Mouse (Mus musculus) cortical plate, adult 2 months (tissue): ENCODE results near the gene Slc35c1. TPM values are rescaled to one million over a fixed set of nuclear protein-coding genes. Genes with fewer than 3 reads are reported as not detected.
"Not testable (repeated sequence)": the region's sequence is repeated elsewhere in the genome, so short reads cannot be mapped to it uniquely, and the experiment has no call there.

Experiments
- H3K27ac ChIP-seq: fragments of 200-500 bp; 2 replicates; pipeline ENCODE4 v1.5.1; 2012; ENCODE audit warnings: low read length, control low read depth, inconsistent platforms; ENCODE audit not compliant: insufficient read depth
- H3K4me1 ChIP-seq: fragments of 200-500 bp; 2 replicates; pipeline ENCODE4 v1.6.1; 2011; ENCODE audit warnings: low read length; ENCODE audit not compliant: control insufficient read depth, insufficient read depth
- H3K4me3 ChIP-seq: fragments of 200-500 bp; 2 replicates; pipeline ENCODE4 v1.5.1; 2011; ENCODE audit warnings: mild to moderate bottlenecking, low read length, control low read depth; ENCODE audit not compliant: insufficient read depth
- CTCF ChIP-seq: fragments of 200-500 bp; IDR thresholded peaks from 2 replicates; pipeline ENCODE4 v1.5.1; 2011; ENCODE audit warnings: mild to moderate bottlenecking, control low read depth, low read length; ENCODE audit not compliant: insufficient read depth; ENCODE audit errors: extremely low read depth
- POLR2A ChIP-seq: fragments of 200-500 bp; IDR thresholded peaks from 2 replicates; pipeline ENCODE4 v1.6.1; 2011; ENCODE audit warnings: mild to moderate bottlenecking, low read length, control low read depth; ENCODE audit not compliant: insufficient read depth; ENCODE audit errors: extremely low read depth
- polyA plus RNA-seq: library from polyadenylated mRNA; depleted of rRNA; stranded (reverse); fragments of >200 nt; gene quantifications from 2 replicates; pipeline ENCODE4 v1.2.3, GENCODE M21; 2012

Slc35c1 gene
- polyA plus RNA-seq, 1 experiment, result 14.2 TPM

- peaks cover 9% of the 10 kb centered on the region for H3K4me1 ChIP-seq
- no peak overlapping the region for H3K27ac ChIP-seq
- TF ChIP-seq CTCF (no peak), POLR2A (no peak)
- no peak overlapping the region for H3K4me3 ChIP-seq
Measured at GRCm38 (mm10) chr2:92490541-92490940, 30.2 kb upstream of the Slc35c1 start.

DNA sequence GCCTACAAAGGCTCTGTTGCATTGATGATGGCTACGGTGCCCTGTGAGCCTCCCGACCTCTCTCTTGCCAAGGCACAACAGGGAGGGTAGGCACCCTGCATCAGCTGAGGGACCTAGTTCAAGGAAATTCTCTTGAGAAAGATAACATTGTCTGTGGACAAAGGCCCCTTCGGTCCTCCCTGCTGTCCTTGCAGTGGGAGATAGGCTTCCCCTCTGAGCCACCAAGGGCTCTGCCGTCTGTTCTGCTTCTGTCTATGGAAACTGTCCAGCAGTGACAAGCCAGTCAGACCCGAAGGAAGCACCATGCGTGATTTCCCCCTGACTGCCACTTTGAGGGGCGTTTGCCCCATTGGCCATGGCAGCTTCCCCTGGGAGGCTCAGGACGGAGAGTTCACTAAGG is 27.5 kb upstream of the Slc35c1 start:
- TF ChIP-seq POLR2A, result no peak
- TF ChIP-seq CTCF, result no peak
- peaks cover 9% of the 10 kb centered on the region for H3K4me1 ChIP-seq
- H3K27ac ChIP-seq, result no peak overlapping the region
- no peak overlapping the region for H3K4me3 ChIP-seq

GRCm38 (mm10) chr2:92486911-92487310 is 26.6 kb upstream of the Slc35c1 start:
- peaks cover 9% of the 10 kb centered on the region for H3K4me1 ChIP-seq
- no peak overlapping the region for H3K4me3 ChIP-seq
- no peak for TF ChIP-seq POLR2A
- no peak for TF ChIP-seq CTCF
- H3K27ac ChIP-seq, result no peak overlapping the region

- H3K4me3 ChIP-seq, result no peak overlapping the region
Measured at GRCm38 (mm10) chr2:92486403-92486802, 26.1 kb upstream of the Slc35c1 start.

GRCm38 (mm10) chr2:92485640-92486295 is 25.4 kb upstream of the Slc35c1 start:
- no peak overlapping the region for H3K27ac ChIP-seq
- TF ChIP-seq CTCF (peak; percentile 86), POLR2A (no peak)

More at GRCm38 (mm10) chr2:92486403-92486802, 26.1 kb upstream of the Slc35c1 start:
- TF ChIP-seq CTCF (peak; percentile 96), POLR2A (no peak)
- Histone ChIP-seq H3K27ac (no peak overlapping the region), H3K4me1 (peaks cover 5% of the 10 kb centered on the region; the same call in 1 of the 2 replicates)

DNA sequence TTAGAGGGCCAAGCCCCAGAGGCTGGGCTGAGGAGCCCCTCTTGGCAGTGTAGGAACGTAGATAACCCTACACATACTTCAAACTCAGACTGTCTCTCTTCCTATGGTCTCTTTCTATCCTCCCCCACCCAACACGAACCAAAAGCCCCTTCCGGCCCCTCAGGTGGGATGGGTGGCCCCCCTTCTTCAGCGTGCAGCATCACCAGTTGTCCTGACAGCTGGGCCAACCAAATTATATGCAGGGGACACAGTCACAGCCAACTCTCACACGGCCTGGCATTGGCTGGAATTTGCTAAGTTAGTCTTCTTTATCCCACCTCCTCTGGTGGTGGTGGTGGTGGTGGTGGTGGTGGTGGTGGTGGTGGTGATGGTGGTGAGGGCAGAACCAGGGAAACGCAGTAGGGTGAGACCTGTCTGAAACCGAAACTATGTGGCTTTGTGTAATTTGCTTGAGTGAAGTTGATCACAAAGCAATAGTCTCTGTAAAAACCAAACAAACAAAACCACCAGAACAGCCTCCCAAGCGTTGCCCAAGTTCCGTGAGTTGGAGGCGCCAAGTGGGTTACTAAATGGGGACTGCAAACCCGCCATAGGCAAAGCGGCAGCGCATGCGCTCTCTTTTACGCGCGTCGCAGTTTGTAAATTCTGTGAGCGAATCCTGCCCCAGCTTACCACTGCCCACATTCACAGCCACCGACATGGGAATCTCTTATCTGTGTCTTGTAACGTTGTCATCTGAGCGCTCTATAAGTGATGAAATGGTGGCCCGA is 24.1 kb upstream of the Slc35c1 start:
- H3K27ac ChIP-seq, result no peak overlapping the region
- H3K4me3 ChIP-seq, result 0 out of 2 replicates have a peak overlapping the region, but pooled peaks have one; percentile 9
- TF ChIP-seq CTCF, result no peak
- no peak for TF ChIP-seq POLR2A
- no peaks in the 10 kb centered on the region for H3K4me1 ChIP-seq

More at GRCm38 (mm10) chr2:92485640-92486295, 25.4 kb upstream of the Slc35c1 start:
- H3K4me1 ChIP-seq, result 0 out of 2 replicates have a peak, but pooled peaks cover 3% of the 10 kb centered on the region
- H3K4me3 ChIP-seq, result no peak overlapping the region

GRCm38 (mm10) chr2:92483505-92483904 is 23.2 kb upstream of the Slc35c1 start:
- H3K4me1 ChIP-seq, result no peaks in the 10 kb centered on the region
- H3K27ac ChIP-seq, result no peak overlapping the region
- H3K4me3 ChIP-seq, result no peak overlapping the region
- no peak for TF ChIP-seq CTCF
- TF ChIP-seq POLR2A, result no peak

DNA sequence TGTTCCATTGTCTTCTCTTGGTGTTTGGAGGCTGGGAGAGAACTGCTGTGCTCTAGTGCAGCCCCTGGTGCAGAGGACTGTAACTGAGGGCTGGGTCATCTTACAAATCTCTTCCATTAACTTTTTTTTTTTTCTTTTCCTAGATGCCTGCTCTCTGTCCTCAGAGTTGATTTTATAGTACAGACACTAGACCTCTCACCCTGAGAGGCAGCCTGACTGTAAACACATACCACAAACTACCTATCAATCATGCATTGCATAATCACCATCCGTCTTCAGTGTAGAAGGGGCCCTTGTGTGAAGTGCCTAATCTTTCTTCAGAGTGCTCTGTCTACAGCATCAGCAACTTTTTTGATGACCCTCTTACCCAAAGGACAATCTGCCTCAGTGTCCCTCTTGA is 22.2 kb upstream of the Slc35c1 start:
- peaks cover 2% of the 10 kb centered on the region; the same call in 1 of the 2 replicates for H3K4me1 ChIP-seq
- H3K4me3 ChIP-seq, result no peak overlapping the region
- no peak overlapping the region for H3K27ac ChIP-seq
- TF ChIP-seq POLR2A (no peak), CTCF (no peak)

- H3K27ac ChIP-seq, result no peak overlapping the region
- peaks cover 4% of the 10 kb centered on the region; the same call in 1 of the 2 replicates for H3K4me1 ChIP-seq
- TF ChIP-seq CTCF (no peak), POLR2A (no peak)
- H3K4me3 ChIP-seq, result no peak overlapping the region
Measured at GRCm38 (mm10) chr2:92478313-92478688, 18.0 kb upstream of the Slc35c1 start.

- H3K4me3 ChIP-seq, result no peak overlapping the region
- H3K27ac ChIP-seq, result no peak overlapping the region
- peaks cover 4% of the 10 kb centered on the region; the same call in 1 of the 2 replicates for H3K4me1 ChIP-seq
- TF ChIP-seq CTCF (no peak), POLR2A (no peak)
Measured at GRCm38 (mm10) chr2:92477672-92478312, 17.5 kb upstream of the Slc35c1 start.

- not testable (repeated sequence) for H3K4me3 ChIP-seq, H3K27ac ChIP-seq, H3K4me1 ChIP-seq
Measured at GRCm38 (mm10) chr2:92476580-92476979, 16.2 kb upstream of the Slc35c1 start.
